13 mouse cellular contexts compared by ENCODE assay signal in genomic region chr9:119089437-119089836, GRCm38 (mm10). TPM values are rescaled to one million over a fixed set of nuclear protein-coding genes. Genes with fewer than 3 reads are reported as not detected.
DNase-seq lines count a peak whose midpoint lies in the region; ATAC-seq and TF ChIP-seq lines count a peak whose summit lies in the region.
"Had no signal": no experiment of that assay in that cellular context is flagged by ENCODE, and none has a peak within 500 bp of the region (broad histone marks: within the 10 kb centered on the region; RNA-seq: fewer than 3 reads in every experiment).

No protein-coding gene starts in this region.

- peaks cover 4% of the 10 kb centered on the region; the same call in 1 of the 2 replicates for H3K27me3 ChIP-seq in midbrain, postnatal 0 days (ENCODE audit: insufficient read depth, low read length)
- peaks cover 9% of the 10 kb centered on the region for H3K27me3 ChIP-seq in midbrain, embryonic 15.5 days (replicated peaks)
- peaks cover 42% of the 10 kb centered on the region for H3K27me3 ChIP-seq in embryonic facial prominence, embryonic 10.5 days (replicated peaks; ENCODE audit: low read depth, poor library complexity, severe bottlenecking)
- H3K27me3 ChIP-seq in neural tube, embryonic 15.5 days (replicated peaks): peaks cover 5% of the 10 kb centered on the region; the same call in 1 of the 2 replicates
- peaks cover 37% of the 10 kb centered on the region for H3K27me3 ChIP-seq in liver, embryonic 11.5 days (replicated peaks; ENCODE audit: control insufficient read depth, insufficient read depth, low read length)

- ATAC-seq in midbrain, postnatal 0 days (ENCODE audit: low FRiP score): no peak
- no peak for ATAC-seq in midbrain, embryonic 15.5 days (replicated peaks)
- no peak for ATAC-seq in neural tube, embryonic 15.5 days (ENCODE audit: low FRiP score)
- no peak for ATAC-seq in liver, embryonic 11.5 days (replicated peaks; ENCODE audit: low FRiP score)

- peak; percentile 74 to 75 for DNase-seq in adrenal gland, adult (ENCODE audit: inconsistent age in 2 of 2, low spot score in 1 of 2)
- no peak for DNase-seq in adrenal gland, postnatal 4 days (ENCODE audit: low spot score in 2 of 2)
- peak; percentile 25 for DNase-seq in midbrain, postnatal 0 days (ENCODE audit: low spot score)
- no peak for DNase-seq in embryonic facial prominence, embryonic 10.5 days (ENCODE audit: low spot score)
- DNase-seq in liver, embryonic 11.5 days (ENCODE audit: low spot score): no peak
- no peak for DNase-seq in thymus, adult 18-20 months
- DNase-seq: cerebellum, adult 11 months; heart, postnatal 36 days; kidney, adult 9 months had no signal

- H3K4me2 ChIP-seq in midbrain, postnatal 0 days (ENCODE audit: low read depth, low read length, poor library complexity, severe bottlenecking): no peak overlapping the region
- H3K4me2 ChIP-seq in midbrain, embryonic 15.5 days: no peak overlapping the region
- no peak overlapping the region for H3K4me2 ChIP-seq in neural tube, embryonic 15.5 days
- no peak overlapping the region for H3K4me2 ChIP-seq in liver, embryonic 11.5 days

- H3K27ac ChIP-seq in midbrain, postnatal 0 days (ENCODE audit: low read depth, low read length): no peak overlapping the region
- no peak overlapping the region for H3K27ac ChIP-seq in midbrain, embryonic 15.5 days
- peak overlapping the region; percentile 52; the same call in 1 of the 2 replicates for H3K27ac ChIP-seq in embryonic facial prominence, embryonic 10.5 days (replicated peaks)
- H3K27ac ChIP-seq in neural tube, embryonic 15.5 days (replicated peaks): peak overlapping the region; percentile 19
- no peak overlapping the region for H3K27ac ChIP-seq in liver, embryonic 11.5 days (ENCODE audit: low read depth, low read length)
- H3K27ac ChIP-seq: macrophage had no signal

- no peaks in the 10 kb centered on the region for H3K36me3 ChIP-seq in midbrain, postnatal 0 days (ENCODE audit: insufficient read depth, low read length)
- H3K36me3 ChIP-seq in midbrain, embryonic 15.5 days (replicated peaks): no peaks in the 10 kb centered on the region
- peaks cover 2% of the 10 kb centered on the region for H3K36me3 ChIP-seq in embryonic facial prominence, embryonic 10.5 days (replicated peaks)
- no peaks in the 10 kb centered on the region for H3K36me3 ChIP-seq in neural tube, embryonic 15.5 days
- no peaks in the 10 kb centered on the region for H3K36me3 ChIP-seq in liver, embryonic 11.5 days (ENCODE audit: control insufficient read depth, insufficient read depth, low read length)

- no peaks in the 10 kb centered on the region for H3K9me3 ChIP-seq in midbrain, postnatal 0 days (ENCODE audit: low read length)
- H3K9me3 ChIP-seq in midbrain, embryonic 15.5 days: no peaks in the 10 kb centered on the region
- H3K9me3 ChIP-seq in embryonic facial prominence, embryonic 10.5 days: no peaks in the 10 kb centered on the region
- H3K9me3 ChIP-seq in neural tube, embryonic 15.5 days (replicated peaks): no peaks in the 10 kb centered on the region
- no peaks in the 10 kb centered on the region for H3K9me3 ChIP-seq in liver, embryonic 11.5 days (ENCODE audit: control insufficient read depth, low read length)

- no peak for TF ChIP-seq CTCF in midbrain, postnatal 0 days (IDR thresholded peaks at IDR 0.05)

- H3K9ac ChIP-seq in midbrain, postnatal 0 days (replicated peaks; ENCODE audit: low read length, poor library complexity, severe bottlenecking): no peak overlapping the region
- H3K9ac ChIP-seq in midbrain, embryonic 15.5 days: no peak overlapping the region
- H3K9ac ChIP-seq in neural tube, embryonic 15.5 days (replicated peaks): no peak overlapping the region
- no peak overlapping the region for H3K9ac ChIP-seq in liver, embryonic 11.5 days (ENCODE audit: low read depth, low read length)

- peaks cover 13% of the 10 kb centered on the region; the same call in 1 of the 2 replicates for H3K4me1 ChIP-seq in midbrain, postnatal 0 days (ENCODE audit: insufficient read depth, low read length)
- peaks cover 45% of the 10 kb centered on the region for H3K4me1 ChIP-seq in midbrain, embryonic 15.5 days
- H3K4me1 ChIP-seq in embryonic facial prominence, embryonic 10.5 days: peaks cover 81% of the 10 kb centered on the region
- H3K4me1 ChIP-seq in neural tube, embryonic 15.5 days: peaks cover 57% of the 10 kb centered on the region
- peaks cover 5% of the 10 kb centered on the region for H3K4me1 ChIP-seq in liver, embryonic 11.5 days (replicated peaks; ENCODE audit: control insufficient read depth, insufficient read depth, low read length)

- H3K4me3 ChIP-seq in midbrain, postnatal 0 days (ENCODE audit: low read depth, low read length): no peak overlapping the region
- no peak overlapping the region for H3K4me3 ChIP-seq in midbrain, embryonic 15.5 days
- H3K4me3 ChIP-seq in embryonic facial prominence, embryonic 10.5 days: no peak overlapping the region
- H3K4me3 ChIP-seq in neural tube, embryonic 15.5 days (replicated peaks): no peak overlapping the region
- no peak overlapping the region for H3K4me3 ChIP-seq in liver, embryonic 11.5 days (ENCODE audit: low read depth, low read length)

- 69% methylated on average over 7 of the region's 7 CpGs for WGBS in midbrain, postnatal 0 days
- WGBS in midbrain, embryonic 15.5 days: 54% methylated on average over 7 of the region's 7 CpGs
- 54% methylated on average over 7 of the region's 7 CpGs for WGBS in embryonic facial prominence, embryonic 10.5 days
- WGBS in neural tube, embryonic 15.5 days: 25% methylated on average over 7 of the region's 7 CpGs
- 84% methylated on average over 7 of the region's 7 CpGs for WGBS in liver, embryonic 11.5 days

RNA-seq across cellular contexts. Expression of gene Plcd1, which starts 3.9 kb away (rescaled TPM):
- total RNA-seq in adrenal gland, postnatal 4 days (2021): 10 to 100 TPM in 1 of 2 experiments, 1 to 10 TPM in 1; 9.7 to 12.7 TPM
- 12.2 and 17.4 TPM in 2 replicates for total RNA-seq in midbrain, postnatal 0 days (2014; rRNA removed)
- polyA plus RNA-seq in midbrain, postnatal 0 days (2015; fragmentation: Nextera tagmentation; extraction: Ambion mirVana): 10.9 and 11.8 TPM in 2 replicates
- polyA plus RNA-seq in midbrain, embryonic 15.5 days (2015; fragmentation: Nextera tagmentation; extraction: Ambion mirVana): 15.6 and 16.4 TPM in 2 replicates
- polyA plus RNA-seq in embryonic facial prominence, embryonic 10.5 days (2016; fragmentation: Nextera tagmentation; extraction: Ambion mirVana): 20.7 and 21.2 TPM in 2 replicates
- polyA plus RNA-seq in neural tube, embryonic 15.5 days (2015; fragmentation: Nextera tagmentation; extraction: Ambion mirVana): 16.6 and 24.3 TPM in 2 replicates
- polyA plus RNA-seq in liver, embryonic 11.5 days (2014; fragmentation: Nextera tagmentation; extraction: Ambion mirVana): 4.9 and 5.5 TPM in 2 replicates

RNA-seq across cellular contexts. Expression of gene Dlec1, which starts 12.8 kb away (rescaled TPM):
- total RNA-seq in adrenal gland, postnatal 4 days (2021): 1 to 10 TPM; 1.1 to 2.7 TPM
- total RNA-seq in midbrain, postnatal 0 days (2014; rRNA removed): 2.8 and 3.3 TPM in 2 replicates
- 0.91 and 0.95 TPM in 2 replicates for polyA plus RNA-seq in midbrain, postnatal 0 days (2015; fragmentation: Nextera tagmentation; extraction: Ambion mirVana)
- polyA plus RNA-seq in midbrain, embryonic 15.5 days (2015; fragmentation: Nextera tagmentation; extraction: Ambion mirVana): 0.94 and 1.0 TPM in 2 replicates
- polyA plus RNA-seq in embryonic facial prominence, embryonic 10.5 days (2016; fragmentation: Nextera tagmentation; extraction: Ambion mirVana): 1.0 and 1.5 TPM in 2 replicates
- 1.4 and 1.6 TPM in 2 replicates for polyA plus RNA-seq in neural tube, embryonic 15.5 days (2015; fragmentation: Nextera tagmentation; extraction: Ambion mirVana)
- 0.14 and 0.34 TPM in 2 replicates for polyA plus RNA-seq in liver, embryonic 11.5 days (2014; fragmentation: Nextera tagmentation; extraction: Ambion mirVana)
- total RNA-seq: monocyte, adult 5-6 weeks had no signal

RNA-seq across cellular contexts. Expression of gene Vill, which starts 36.9 kb away (rescaled TPM):
- total RNA-seq in adrenal gland, postnatal 4 days (2021): 10 to 100 TPM in 1 of 2 experiments, 1 to 10 TPM in 1; 3.2 to 10.1 TPM
- 2.8 and 10.5 TPM in 2 replicates for total RNA-seq in midbrain, postnatal 0 days (2014; rRNA removed)
- 3.8 and 4.7 TPM in 2 replicates for polyA plus RNA-seq in midbrain, postnatal 0 days (2015; fragmentation: Nextera tagmentation; extraction: Ambion mirVana)
- polyA plus RNA-seq in midbrain, embryonic 15.5 days (2015; fragmentation: Nextera tagmentation; extraction: Ambion mirVana): 3.0 and 3.6 TPM in 2 replicates
- polyA plus RNA-seq in embryonic facial prominence, embryonic 10.5 days (2016; fragmentation: Nextera tagmentation; extraction: Ambion mirVana): 19.3 and 20.5 TPM in 2 replicates
- 5.3 and 7.3 TPM in 2 replicates for polyA plus RNA-seq in neural tube, embryonic 15.5 days (2015; fragmentation: Nextera tagmentation; extraction: Ambion mirVana)
- polyA plus RNA-seq in liver, embryonic 11.5 days (2014; fragmentation: Nextera tagmentation; extraction: Ambion mirVana): 20.0 and 22.7 TPM in 2 replicates

Comparison
In these comparisons a context has a peak if more than half of its experiments do, and no peak if none do; other contexts are left out.
1. DNase-seq: peak in adrenal gland, adult (2 of 2) and midbrain, postnatal 0 days (single experiment); none in adrenal gland, postnatal 4 days (0 of 2), embryonic facial prominence, embryonic 10.5 days (single experiment), liver, embryonic 11.5 days (single experiment) and thymus, adult 18-20 months (0 of 2).
2. H3K27ac ChIP-seq: peak in embryonic facial prominence, embryonic 10.5 days (single experiment) and neural tube, embryonic 15.5 days (single experiment); none in midbrain, postnatal 0 days (single experiment), midbrain, embryonic 15.5 days (single experiment) and liver, embryonic 11.5 days (single experiment).